Mouse (Mus musculus) spleen, postnatal 10 days (tissue): ENCODE data around the gene Ifna4.
A peak's percentile ranks its signal among the peaks of the same experiment; 100 is the strongest.

Experiments used
- DNase-seq, 2 experiments: peaks; one replicate each; pipeline ENCODE4 v3.0.0; 2021 to 2022; ENCODE audit warnings: low spot score in 2 of 2

The Ifna4 gene

DNA sequence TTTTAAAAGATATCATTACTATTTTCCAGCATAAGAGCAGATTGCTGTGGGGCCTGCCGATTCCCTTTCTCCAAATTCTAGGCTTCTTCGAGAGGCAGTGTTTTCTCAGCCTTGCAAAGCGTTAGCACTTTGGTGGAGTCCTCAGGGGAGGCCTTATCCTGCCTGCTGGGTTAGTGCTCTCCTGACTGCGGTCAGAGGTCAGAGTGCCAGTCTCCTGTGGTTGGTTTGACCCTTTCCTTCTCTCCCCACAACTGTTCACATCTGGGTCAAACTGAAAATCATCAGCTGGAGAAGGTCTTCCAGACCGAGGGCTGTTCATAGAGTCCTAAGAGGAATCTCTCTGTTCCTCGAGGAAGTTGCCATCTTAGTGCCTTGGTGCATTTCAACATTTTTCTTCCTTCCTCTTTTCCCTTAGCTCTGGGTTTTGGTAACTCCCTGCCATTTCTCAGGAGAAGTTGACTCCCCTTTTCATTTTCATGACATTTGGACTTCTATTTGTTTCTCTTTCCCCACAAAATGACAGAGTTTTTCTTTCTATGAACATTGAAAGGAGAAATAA, 23.4 kb downstream of the Ifna4 start:
- DNase-seq = no peak

DNA sequence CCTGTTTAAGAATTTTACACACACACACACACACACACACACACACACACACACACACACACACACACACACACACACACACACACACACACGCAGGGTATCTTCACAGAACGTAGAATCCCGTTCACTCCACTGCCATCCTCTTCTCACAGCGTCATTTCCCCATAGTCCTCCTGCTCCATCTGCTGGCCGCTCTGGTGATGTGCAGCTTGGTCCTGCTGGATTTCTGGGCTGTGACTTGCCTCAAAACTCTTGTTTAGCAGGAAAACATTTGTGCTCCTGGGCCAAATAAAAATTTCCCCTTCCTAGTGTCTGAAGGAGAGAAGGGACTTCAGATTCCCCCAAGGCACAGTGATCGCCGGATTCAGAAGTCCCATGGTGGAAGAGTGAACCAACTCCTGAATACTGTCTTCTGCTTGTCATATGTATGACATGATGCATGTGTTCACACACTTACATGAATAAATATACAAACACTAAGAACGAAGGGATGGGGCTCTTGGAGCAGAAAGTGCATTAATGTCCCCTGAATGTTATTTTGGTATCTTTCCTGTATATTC, 25.8 kb downstream of the Ifna4 start:
- peak; percentile 68 to 83 for DNase-seq

DNA sequence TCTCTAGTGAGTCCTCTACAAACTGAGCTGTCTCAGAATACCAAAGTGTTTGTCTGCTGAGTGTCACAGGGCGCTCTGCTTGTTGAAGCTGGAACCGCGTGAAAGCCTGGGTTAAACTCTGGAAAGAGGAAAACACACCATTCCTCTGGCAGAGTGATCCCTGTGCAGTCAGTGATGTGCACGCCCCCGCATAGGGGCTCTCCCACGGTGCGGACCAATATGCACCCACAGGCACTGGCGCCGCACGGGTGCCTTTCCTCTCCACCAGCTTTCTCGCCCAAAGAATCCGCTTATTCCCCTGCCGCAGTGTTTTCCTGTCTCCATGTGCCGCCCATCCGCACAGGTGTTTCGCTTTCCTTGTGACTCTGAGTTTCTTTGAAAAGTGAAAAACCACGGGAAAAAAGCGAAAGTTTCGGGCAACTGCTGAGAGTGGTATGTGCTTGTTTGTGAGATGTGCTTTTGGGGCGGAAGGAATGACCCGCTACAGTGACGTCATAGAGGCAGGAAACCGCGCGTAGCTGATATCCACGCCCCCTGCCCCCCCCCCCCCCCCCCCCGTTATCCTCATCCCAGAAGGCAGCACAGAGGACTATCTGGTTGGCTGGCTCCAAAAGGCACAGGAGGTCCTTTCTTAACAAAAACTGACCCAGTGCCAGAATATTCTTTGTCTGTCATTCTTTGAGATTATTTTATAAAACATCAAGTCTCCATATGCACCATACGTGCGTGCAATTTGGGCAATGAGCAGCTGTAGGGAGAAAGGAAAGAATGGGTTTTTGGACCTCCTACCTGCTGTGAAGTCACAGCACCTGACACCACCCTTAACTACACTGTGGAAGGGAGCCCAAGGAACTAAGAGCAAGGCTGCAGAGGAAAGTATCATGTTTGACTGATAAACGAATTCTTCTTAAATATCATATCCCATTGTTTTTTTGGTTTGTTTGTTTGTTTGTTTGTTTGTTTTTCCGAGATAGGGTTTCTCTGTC, 26.6 kb downstream of the Ifna4 start:
- peak; percentile 34 to 36 for DNase-seq

DNA sequence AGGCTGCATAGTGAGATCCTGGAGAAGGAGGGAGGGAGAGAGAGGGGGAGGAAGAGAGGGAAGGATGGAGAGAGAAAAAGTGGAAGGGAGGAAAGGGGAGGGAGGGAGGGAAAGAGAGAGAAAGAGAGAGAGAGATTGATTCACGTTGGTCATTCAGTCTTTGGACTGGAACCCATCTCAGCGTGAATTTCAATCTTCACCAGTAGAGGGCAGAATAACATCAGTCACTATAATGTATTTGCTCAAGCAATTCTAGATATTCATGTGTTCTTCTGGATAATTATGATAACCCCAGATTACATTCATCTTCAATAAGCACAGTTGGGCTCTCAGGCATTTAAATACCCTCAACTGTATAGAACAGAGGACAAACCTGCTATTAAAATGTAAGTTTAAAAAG, 31.0 kb downstream of the Ifna4 start:
- DNase-seq = no peak

DNA sequence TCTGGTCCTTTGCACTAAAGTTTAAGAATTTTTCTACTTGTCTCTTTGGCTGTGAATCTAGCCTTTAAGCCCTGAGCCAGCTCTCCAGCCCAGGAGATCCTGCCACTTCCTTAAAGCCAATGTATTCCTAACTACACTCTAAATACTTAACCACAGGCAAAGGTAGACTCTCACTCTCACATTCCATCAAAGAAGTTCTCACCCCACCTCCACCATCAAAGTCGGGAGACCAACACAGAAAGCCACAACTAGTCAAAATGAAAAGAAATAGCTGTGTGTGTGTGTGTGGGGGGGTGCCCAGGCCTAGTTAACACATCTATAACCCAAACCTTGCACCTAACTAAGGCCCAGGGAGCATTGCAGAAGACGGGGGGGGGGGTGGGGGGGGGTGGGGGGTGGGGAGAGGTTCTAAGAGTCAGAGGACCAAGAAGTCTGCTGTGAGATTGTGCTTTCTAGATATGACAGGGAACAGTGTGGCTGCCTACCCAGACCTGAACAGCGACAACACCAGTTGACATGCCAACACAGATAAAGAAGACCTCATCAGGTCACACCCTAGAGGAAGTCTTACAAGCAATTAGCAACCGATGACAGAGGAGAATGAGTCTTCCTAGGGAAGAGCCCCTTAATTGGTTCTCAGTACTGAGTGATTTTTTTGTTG, 33.9 kb downstream of the Ifna4 start:
- DNase-seq = no peak

DNA sequence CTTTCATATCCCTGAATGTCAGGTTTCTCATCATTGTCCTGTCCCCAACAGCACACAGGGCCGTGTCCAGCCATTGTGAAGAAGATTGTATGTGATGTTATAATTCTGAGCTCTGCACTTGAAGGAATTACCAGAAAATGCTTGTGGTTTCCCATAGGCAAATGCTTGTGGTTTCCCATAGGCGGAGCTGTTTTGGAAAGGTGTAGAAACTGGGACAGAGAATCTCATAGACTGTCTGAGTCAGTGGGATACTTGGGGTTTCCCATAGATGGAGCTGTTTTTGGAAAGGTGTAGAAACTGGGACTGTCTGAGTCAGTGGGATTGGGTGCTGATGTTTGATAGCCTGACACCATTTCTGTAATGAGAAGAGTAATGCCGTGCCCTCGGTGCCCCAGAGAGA, 34.9 kb downstream of the Ifna4 start:
- no peak for DNase-seq

DNA sequence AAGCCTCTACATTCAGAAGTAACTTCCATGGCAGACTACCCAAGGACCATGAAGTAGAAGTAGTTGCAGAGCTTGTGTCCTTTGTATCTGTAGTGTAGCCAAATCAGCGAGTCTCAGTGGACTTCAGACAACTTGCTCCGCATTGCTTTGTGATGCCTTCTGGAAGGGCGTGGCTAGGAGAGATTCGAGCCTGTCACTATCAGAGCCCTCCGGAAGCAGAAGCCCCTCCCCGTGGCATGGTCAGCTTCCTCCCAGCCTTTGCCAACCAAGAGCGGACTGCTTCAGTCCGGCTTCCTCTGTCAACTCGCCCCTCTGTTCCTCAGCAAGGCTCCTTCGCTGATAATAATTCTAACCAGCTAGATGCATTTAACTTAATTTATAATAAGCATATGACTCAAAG, 36.6 kb downstream of the Ifna4 start:
- peak in 1 of 2 experiments; percentile 39 for DNase-seq

DNA sequence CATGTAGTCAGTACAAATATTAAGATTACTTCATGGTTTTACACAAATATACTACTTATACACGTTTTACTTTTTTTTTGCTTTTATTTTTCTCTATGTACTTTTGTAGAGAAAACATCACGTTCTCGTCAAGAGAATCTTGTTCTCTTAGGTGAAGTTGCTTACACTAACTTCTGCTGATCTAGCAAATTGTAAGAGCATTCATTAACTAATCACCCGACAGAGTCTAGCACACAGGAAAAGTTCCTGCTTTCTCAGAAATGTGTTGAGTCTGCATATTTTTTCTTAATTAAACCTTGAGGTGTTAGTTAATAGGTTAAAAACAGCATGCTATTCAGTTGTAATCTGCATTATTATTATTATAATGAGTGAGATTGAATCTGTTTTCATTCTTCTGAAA, 37.1 kb downstream of the Ifna4 start:
- DNase-seq = no peak

DNA sequence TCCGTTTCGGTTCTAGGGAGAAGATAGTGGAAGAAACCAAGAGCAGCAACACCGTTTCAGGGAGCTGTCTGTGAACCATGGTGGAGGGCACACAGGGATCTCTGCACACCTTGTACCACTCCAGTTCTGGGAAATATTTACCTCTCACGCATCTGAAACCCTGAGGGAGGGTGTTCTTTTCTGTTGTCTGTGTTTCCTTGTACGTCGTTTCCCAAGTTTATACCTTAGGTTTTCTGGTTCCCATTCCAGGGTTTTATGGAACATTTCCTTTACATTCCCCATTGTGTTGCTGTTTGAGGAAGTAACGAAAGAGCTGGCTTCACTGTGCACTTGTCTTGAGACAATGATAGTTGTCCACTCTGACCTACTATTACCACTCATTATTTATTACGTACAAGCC, 38.4 kb downstream of the Ifna4 start, which contains the start of gene Ifne:
Ifne (minus strand) TSS at position 101 of the 400 bp plus-strand sequence.
- DNase-seq = no peak

DNA sequence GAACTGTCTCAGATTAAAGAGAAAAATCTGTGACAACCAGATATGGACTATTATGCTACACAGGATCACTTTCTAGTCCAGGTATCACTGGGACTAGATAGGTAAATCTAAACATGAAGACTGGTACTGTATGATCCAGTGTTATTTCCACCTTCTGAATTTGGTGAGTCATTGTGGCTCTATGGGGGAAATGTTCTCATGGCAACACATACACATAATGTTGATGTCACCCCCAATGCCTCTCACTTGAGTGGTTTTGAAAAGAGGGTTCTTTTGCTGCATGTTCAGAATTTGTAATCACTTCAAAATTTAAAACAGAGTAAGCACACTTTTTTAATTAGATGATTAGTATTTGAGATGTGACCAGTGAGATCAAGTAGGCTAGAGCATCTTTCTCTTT, 46.6 kb downstream of the Ifna4 start:
- no peak for DNase-seq
